Mouse (Mus musculus) midbrain, embryonic 16.5 days (tissue): Measurements from ENCODE around the gene Srp68. TPM values are rescaled to one million over a fixed set of nuclear protein-coding genes. Genes with fewer than 3 reads are reported as not detected.

ENCODE experiments used
- ATAC-seq: fragments of 200-750 bp; cut with Nextera tagmentation; 2 replicates; pipeline ENCODE4 v1.8.0; 2017; ENCODE audit warnings: moderate TSS enrichment
- H3K27ac ChIP-seq: fragments of 300-500 bp; sonication (generic); 2 replicates; pipeline ENCODE4 v1.5.1; 2014; ENCODE audit warnings: mild to moderate bottlenecking, low read length, mixed read lengths
- H3K27me3 ChIP-seq: fragments of 300-500 bp; sonication (generic); 2 replicates; pipeline ENCODE4 v1.6.1; 2014; ENCODE audit warnings: low read depth, low read length, mixed read lengths; ENCODE audit not compliant: control insufficient read depth, insufficient read depth
- H3K36me3 ChIP-seq: fragments of 300-500 bp; sonication (generic); 2 replicates; pipeline ENCODE4 v1.6.1; 2014; ENCODE audit warnings: mild to moderate bottlenecking, low read length, moderate library complexity, mixed read lengths; ENCODE audit not compliant: control insufficient read depth, insufficient read depth
- H3K4me1 ChIP-seq: fragments of 300-500 bp; sonication (generic); 2 replicates; pipeline ENCODE4 v1.6.1; 2014; ENCODE audit warnings: mild to moderate bottlenecking, low read length, mixed read lengths; ENCODE audit not compliant: control insufficient read depth, insufficient read depth
- H3K4me2 ChIP-seq: fragments of 300-500 bp; sonication (generic); 2 replicates; pipeline ENCODE4 v1.6.1; 2014; ENCODE audit warnings: mild to moderate bottlenecking, low read length, mixed read lengths
- H3K4me3 ChIP-seq: fragments of 300-500 bp; sonication (generic); 2 replicates; pipeline ENCODE4 v1.5.1; 2014; ENCODE audit warnings: low read depth, mild to moderate bottlenecking, low read length, moderate library complexity, mixed read lengths
- H3K9ac ChIP-seq: fragments of 300-500 bp; sonication (generic); 2 replicates; pipeline ENCODE4 v1.6.1; 2014; ENCODE audit warnings: low read depth, low read length, mixed read lengths
- H3K9me3 ChIP-seq: fragments of 300-500 bp; sonication (generic); replicated peaks from 2 replicates; pipeline ENCODE4 v1.6.1; 2014; ENCODE audit warnings: mild to moderate bottlenecking, low read length, mixed read lengths; ENCODE audit not compliant: control insufficient read depth, poor library complexity, severe bottlenecking
- WGBS: fragments of 180-500 bp; shearing (Covaris S2); extraction: QIAGEN DNeasy Blood & Tissue Kit; methylation state at CpG from one replicate; pipeline ENCODE4 v1.1.7; 2014; 5-methylcytosine and 5-hydroxymethylcytosine counted together
- polyA plus RNA-seq: library from polyadenylated mRNA; unstranded; fragments of >200 nt; fragmentation: Nextera tagmentation; extraction: Ambion mirVana; gene quantifications from 2 replicates; pipeline ENCODE4 v1.2.1, GENCODE M21; 2015

Gene Srp68
- polyA plus RNA-seq, 1 experiment from 2014 or later = 58.2 TPM

GRCm38 (mm10) chr11:116241744-116242235, 32.2 kb downstream of the Srp68 start:
- Histone ChIP-seq H3K27ac (no peak overlapping the region), H3K9me3 (no peaks in the 10 kb centered on the region), H3K36me3 (peaks cover 24% of the 10 kb centered on the region), H3K27me3 (peaks cover 11% of the 10 kb centered on the region; the same call in 1 of the 2 replicates), H3K4me3 (no peak overlapping the region), H3K9ac (no peak overlapping the region), H3K4me1 (no peaks in the 10 kb centered on the region), H3K4me2 (no peak overlapping the region)
- ATAC-seq = no peak
- 53% methylated on average over 12 of the region's 12 CpGs for WGBS

GRCm38 (mm10) chr11:116239797-116240196, 34.2 kb downstream of the Srp68 start:
- Histone ChIP-seq H3K9ac (no peak overlapping the region), H3K4me1 (no peaks in the 10 kb centered on the region), H3K27ac (no peak overlapping the region), H3K9me3 (no peaks in the 10 kb centered on the region), H3K4me2 (no peak overlapping the region), H3K36me3 (peaks cover 5% of the 10 kb centered on the region), H3K4me3 (no peak overlapping the region), H3K27me3 (peaks cover 11% of the 10 kb centered on the region; the same call in 1 of the 2 replicates)
- ATAC-seq = no peak
- 9% methylated on average over 7 of the region's 7 CpGs for WGBS

DNA sequence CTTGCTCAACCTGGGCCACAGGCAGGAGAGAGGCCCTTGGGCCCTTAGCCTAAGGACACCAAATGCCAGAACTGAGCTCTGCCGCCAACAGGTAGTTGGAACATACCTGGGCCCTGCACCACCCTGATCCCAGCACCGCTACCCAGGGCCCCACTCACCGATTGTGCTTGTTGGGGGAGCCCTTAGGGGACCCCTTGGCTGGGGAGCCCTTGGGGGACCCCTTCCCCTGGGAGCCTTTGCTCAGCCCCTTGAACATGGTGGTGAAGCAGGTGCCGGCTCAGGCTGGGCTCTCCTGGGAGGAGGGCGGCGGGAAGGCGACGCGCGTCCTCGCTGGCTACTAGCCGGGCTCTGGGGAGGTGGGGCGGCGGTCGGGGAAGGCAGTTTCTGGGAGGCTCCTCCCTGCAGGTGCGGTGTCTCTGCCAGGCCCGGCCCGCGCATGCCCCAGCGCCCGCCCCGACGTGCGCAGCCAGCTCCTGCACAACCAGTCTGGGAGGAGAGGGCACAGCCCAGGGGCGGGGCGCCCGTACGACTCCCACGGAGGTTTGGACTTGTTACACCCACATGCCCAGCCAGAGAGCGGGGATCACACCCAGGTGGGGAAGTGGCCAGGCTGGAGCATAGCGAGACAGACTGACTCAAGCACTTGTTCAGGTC, 36.1 kb downstream of the Srp68 start, which contains the start of gene Evpl:
Gene Evpl, minus strand, starts transcription at position 336 of the 654 bp plus-strand sequence.
- 14% methylated on average over 29 of the region's 31 CpGs for WGBS
- H3K9ac ChIP-seq = no peak within 1 kb of the TSS
- no peaks in the 10 kb centered on the region for H3K36me3 ChIP-seq
- H3K4me3 ChIP-seq = no peak within 1 kb of the TSS
- peaks cover 11% of the 10 kb centered on the region; the same call in 1 of the 2 replicates for H3K27me3 ChIP-seq
- ATAC-seq = no peak
- peak within 1 kb of the TSS; percentile 19; the same call in 1 of the 2 replicates for H3K4me2 ChIP-seq
- no peaks in the 10 kb centered on the region for H3K4me1 ChIP-seq
- no peak within 1 kb of the TSS for H3K27ac ChIP-seq
- no peaks in the 10 kb centered on the region for H3K9me3 ChIP-seq

DNA sequence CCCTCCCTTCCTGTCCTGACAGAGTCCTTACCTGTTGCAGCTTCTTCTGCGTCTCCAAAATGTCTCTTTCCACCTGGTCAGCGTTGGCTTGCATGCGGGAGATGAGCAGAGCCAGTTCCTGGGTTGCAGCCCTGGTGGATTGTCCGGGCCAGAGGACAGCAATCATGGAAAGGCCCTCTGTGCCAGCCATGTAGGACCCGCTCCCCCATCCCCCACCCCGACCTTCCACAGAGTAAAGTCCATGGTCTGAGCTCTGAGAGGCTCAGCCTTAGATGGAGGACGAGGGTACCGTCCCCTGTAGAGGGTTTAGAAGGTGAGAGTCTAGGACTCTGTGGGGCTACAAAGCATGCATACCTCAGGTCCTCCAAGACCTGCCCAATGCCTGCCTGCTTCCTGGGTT, 39.1 kb downstream of the Srp68 start:
- Histone ChIP-seq H3K9ac (no peak overlapping the region), H3K27me3 (peaks cover 11% of the 10 kb centered on the region; the same call in 1 of the 2 replicates), H3K4me2 (no peak overlapping the region), H3K4me1 (no peaks in the 10 kb centered on the region), H3K4me3 (no peak overlapping the region), H3K27ac (no peak overlapping the region), H3K36me3 (no peaks in the 10 kb centered on the region), H3K9me3 (no peaks in the 10 kb centered on the region)
- ATAC-seq = no peak
- 85% methylated on average over 8 of the region's 8 CpGs for WGBS

DNA sequence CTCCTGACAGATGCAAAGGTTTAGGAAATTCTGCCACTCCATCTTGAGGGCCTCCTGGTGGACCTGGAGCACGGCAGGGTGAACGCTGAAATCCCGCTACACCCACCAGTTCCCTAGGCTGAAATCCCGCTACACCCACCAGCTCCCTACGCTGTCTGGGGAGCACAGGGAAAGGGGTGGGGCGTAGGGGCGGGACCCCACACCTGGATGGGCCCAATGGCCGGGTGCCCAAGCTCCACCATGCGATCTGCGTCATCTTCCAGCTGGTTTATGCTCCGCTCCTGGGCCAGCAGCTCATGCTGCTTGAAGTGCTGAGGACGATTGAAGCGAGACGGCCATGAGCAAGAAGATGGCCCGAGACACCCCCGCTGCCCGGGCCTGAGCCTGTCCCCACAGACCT, 41.6 kb downstream of the Srp68 start:
- H3K27ac ChIP-seq = no peak overlapping the region
- H3K4me2 ChIP-seq = peak overlapping the region; percentile 33; the same call in 1 of the 2 replicates
- H3K36me3 ChIP-seq = no peaks in the 10 kb centered on the region
- H3K4me1 ChIP-seq = no peaks in the 10 kb centered on the region
- H3K4me3 ChIP-seq = peak overlapping the region; percentile 2; the same call in 1 of the 2 replicates
- H3K27me3 ChIP-seq = peaks cover 3% of the 10 kb centered on the region; the same call in 1 of the 2 replicates
- no peaks in the 10 kb centered on the region for H3K9me3 ChIP-seq
- H3K9ac ChIP-seq = peak overlapping the region; percentile 21; the same call in 1 of the 2 replicates
- WGBS = 33% methylated on average over 17 of the region's 17 CpGs
- ATAC-seq = no peak

GRCm38 (mm10) chr11:116228699-116229098, 45.3 kb downstream of the Srp68 start:
- Histone ChIP-seq H3K9me3 (no peaks in the 10 kb centered on the region), H3K27ac (no peak overlapping the region), H3K4me1 (no peaks in the 10 kb centered on the region), H3K36me3 (no peaks in the 10 kb centered on the region), H3K4me2 (no peak overlapping the region), H3K27me3 (peaks cover 6% of the 10 kb centered on the region), H3K9ac (no peak overlapping the region), H3K4me3 (no peak overlapping the region)
- WGBS = 79% methylated on average over 4 of the region's 4 CpGs
- no peak for ATAC-seq

DNA sequence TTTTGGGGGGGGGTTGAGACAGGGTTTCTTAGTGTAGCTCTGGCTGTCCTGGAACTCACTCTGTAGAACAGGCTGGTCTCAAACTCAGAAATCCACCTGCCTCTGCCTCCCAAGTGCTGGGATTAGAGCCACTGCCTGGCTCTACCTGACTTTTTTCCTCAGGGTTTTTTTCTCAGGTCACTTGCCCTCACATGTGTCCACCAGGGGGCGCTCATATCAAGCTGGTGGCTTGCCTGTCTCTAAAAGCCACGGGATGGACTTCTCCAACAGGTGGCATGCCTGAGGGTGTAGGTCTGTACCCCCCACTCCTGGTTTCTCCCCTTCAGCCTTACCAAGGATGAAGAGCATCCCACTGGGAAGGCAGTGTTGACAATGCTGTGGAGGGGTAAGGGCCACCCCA, 47.6 kb downstream of the Srp68 start:
- Histone ChIP-seq H3K27me3 (peaks cover 26% of the 10 kb centered on the region), H3K9ac (no peak overlapping the region), H3K4me3 (no peak overlapping the region), H3K4me1 (peaks cover 7% of the 10 kb centered on the region; the same call in 1 of the 2 replicates), H3K4me2 (no peak overlapping the region), H3K27ac (no peak overlapping the region), H3K9me3 (peaks cover 5% of the 10 kb centered on the region; the same call in 1 of the 2 replicates), H3K36me3 (no peaks in the 10 kb centered on the region)
- 4% methylated on average over 2 of the region's 2 CpGs for WGBS
- no peak for ATAC-seq

DNA sequence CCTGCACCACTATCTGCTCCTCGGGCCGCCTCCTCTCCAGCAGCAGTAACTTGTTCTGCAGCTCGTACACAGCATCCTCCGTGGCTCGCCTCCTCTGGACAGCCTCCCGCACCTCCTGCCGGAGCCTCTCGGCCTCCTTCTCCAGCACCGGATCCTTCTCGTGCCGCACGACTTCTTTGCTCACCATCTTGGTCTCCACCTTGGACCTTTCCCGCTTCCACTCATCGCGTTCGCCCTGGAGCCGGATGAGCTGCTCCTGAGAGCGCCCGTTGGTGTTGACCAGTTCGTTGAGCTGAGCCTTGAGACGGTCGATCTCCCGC, 51.3 kb downstream of the Srp68 start:
- Histone ChIP-seq H3K9ac (0 out of 2 replicates have a peak overlapping the region, but pooled peaks have one; percentile 38), H3K9me3 (peaks cover 5% of the 10 kb centered on the region; the same call in 1 of the 2 replicates), H3K27me3 (peaks cover 37% of the 10 kb centered on the region), H3K4me1 (peaks cover 7% of the 10 kb centered on the region; the same call in 1 of the 2 replicates), H3K4me2 (peak overlapping the region; percentile 48), H3K36me3 (no peaks in the 10 kb centered on the region), H3K4me3 (peak overlapping the region; percentile 30), H3K27ac (no peak overlapping the region)
- no peak for ATAC-seq
- 14% methylated on average over 23 of the region's 23 CpGs for WGBS
